Mouse (Mus musculus): ENCODE measurements around the gene Tbk1.

Tbk1 gene

GRCm38 (mm10) chr10:121586675-121587370 is at the start of gene Tbk1:
Tbk1 (minus strand) TSS chr10:121586787.
- DNase-seq (ENCODE audit: low spot score) = peak; percentile 92

- no peak for DNase-seq (ENCODE audit: low spot score)
These were observed 49.7 kb upstream of the Tbk1 start for GRCm38 (mm10) chr10:121636276-121636675.

- DNase-seq (ENCODE audit: low spot score) = no peak
These were observed 47.6 kb upstream of the Tbk1 start for GRCm38 (mm10) chr10:121634159-121634558.

GRCm38 (mm10) chr10:121628561-121629040 is 42.0 kb upstream of the Tbk1 start:
- no peak for DNase-seq (ENCODE audit: low spot score)

GRCm38 (mm10) chr10:121627216-121627852 is 40.7 kb upstream of the Tbk1 start:
- DNase-seq (ENCODE audit: low spot score) = no peak

GRCm38 (mm10) chr10:121626186-121626882 is 39.7 kb upstream of the Tbk1 start, which contains the start of gene Xpot:
Xpot (minus strand) TSS chr10:121626332.
- peak; percentile 97 for DNase-seq (ENCODE audit: low spot score)

- DNase-seq (ENCODE audit: low spot score) = no peak
These were observed 39.0 kb upstream of the Tbk1 start for GRCm38 (mm10) chr10:121625407-121626185.

- no peak for DNase-seq (ENCODE audit: low spot score)
These were observed 38.4 kb upstream of the Tbk1 start for GRCm38 (mm10) chr10:121625006-121625405.

- no peak for DNase-seq (ENCODE audit: low spot score)
These were observed 37.1 kb upstream of the Tbk1 start for GRCm38 (mm10) chr10:121623670-121624069.

- no peak for DNase-seq (ENCODE audit: low spot score)
These were observed 35.8 kb upstream of the Tbk1 start for GRCm38 (mm10) chr10:121622431-121622830.

- no peak for DNase-seq (ENCODE audit: low spot score)
These were observed 29.3 kb upstream of the Tbk1 start for GRCm38 (mm10) chr10:121615935-121616334.

- DNase-seq (ENCODE audit: low spot score) = no peak
These were observed 28.7 kb upstream of the Tbk1 start for GRCm38 (mm10) chr10:121615146-121615870.

GRCm38 (mm10) chr10:121613570-121613969 is 27.0 kb upstream of the Tbk1 start:
- no peak for DNase-seq (ENCODE audit: low spot score)

GRCm38 (mm10) chr10:121612448-121612847 is 25.9 kb upstream of the Tbk1 start:
- DNase-seq (ENCODE audit: low spot score) = no peak

- no peak for DNase-seq (ENCODE audit: low spot score)
These were observed 25.0 kb upstream of the Tbk1 start for GRCm38 (mm10) chr10:121611587-121611986.

- DNase-seq (ENCODE audit: low spot score) = no peak
These were observed 21.6 kb upstream of the Tbk1 start for GRCm38 (mm10) chr10:121608177-121608576.

GRCm38 (mm10) chr10:121604632-121605344 is 18.2 kb upstream of the Tbk1 start:
- DNase-seq (ENCODE audit: low spot score) = no peak

GRCm38 (mm10) chr10:121603556-121603955 is 17.0 kb upstream of the Tbk1 start:
- no peak for DNase-seq (ENCODE audit: low spot score)

- DNase-seq (ENCODE audit: low spot score) = no peak
These were observed 14.7 kb upstream of the Tbk1 start for GRCm38 (mm10) chr10:121601272-121601671.

GRCm38 (mm10) chr10:121596580-121596979 is 10.0 kb upstream of the Tbk1 start:
- DNase-seq (ENCODE audit: low spot score) = no peak

- DNase-seq (ENCODE audit: low spot score) = no peak
These were observed 4.5 kb upstream of the Tbk1 start for GRCm38 (mm10) chr10:121591106-121591505.
